Mouse (Mus musculus) spleen, postnatal 10 days (tissue): ENCODE results near the gene Siae.

Experiments
- DNase-seq, 2 experiments: peaks; one replicate each; pipeline ENCODE4 v3.0.0; 2021 to 2022; ENCODE audit warnings: low spot score in 2 of 2

The Siae gene

GRCm38 (mm10) chr9:37554838-37555748 is at the start of gene Siae:
Gene Siae (plus strand): TSS chr9:37555698.
- no peak for DNase-seq

GRCm38 (mm10) chr9:37506023-37506422 is 49.5 kb upstream of the Siae start:
- DNase-seq, result no peak

- DNase-seq, result no peak
Observed at GRCm38 (mm10) chr9:37512097-37512496, 43.4 kb upstream of the Siae start.

- no peak for DNase-seq
Observed at GRCm38 (mm10) chr9:37514456-37514855, 41.0 kb upstream of the Siae start.

GRCm38 (mm10) chr9:37517467-37517866 is 38.0 kb upstream of the Siae start:
- no peak for DNase-seq

- DNase-seq, result no peak
Observed at GRCm38 (mm10) chr9:37518991-37519390, 36.5 kb upstream of the Siae start.

- DNase-seq, result no peak
Observed at GRCm38 (mm10) chr9:37519995-37520394, 35.5 kb upstream of the Siae start.

- no peak for DNase-seq
Observed at GRCm38 (mm10) chr9:37525461-37525860, 30.0 kb upstream of the Siae start.

GRCm38 (mm10) chr9:37526443-37527395 is 28.8 kb upstream of the Siae start:
- no peak for DNase-seq

- peak in 1 of 2 experiments; percentile 50 for DNase-seq
Observed at GRCm38 (mm10) chr9:37527396-37528224, 27.9 kb upstream of the Siae start, which contains the start of gene Esam. Gene Esam (plus strand): TSS chr9:37528078.

- no peak for DNase-seq
Observed at GRCm38 (mm10) chr9:37528225-37528970, 27.1 kb upstream of the Siae start.

GRCm38 (mm10) chr9:37530031-37530887 is 25.2 kb upstream of the Siae start:
- peak in 1 of 2 experiments; percentile 50 for DNase-seq

GRCm38 (mm10) chr9:37530888-37531705 is 24.4 kb upstream of the Siae start:
- no peak for DNase-seq

- no peak for DNase-seq
Observed at GRCm38 (mm10) chr9:37536851-37537250, 18.6 kb upstream of the Siae start.

- DNase-seq, result no peak
Observed at GRCm38 (mm10) chr9:37537658-37538250, 17.7 kb upstream of the Siae start.

- no peak for DNase-seq
Observed at GRCm38 (mm10) chr9:37539170-37540025, 16.1 kb upstream of the Siae start, which contains the start of gene Vsig2. Gene Vsig2 (plus strand): TSS chr9:37539255.

- no peak for DNase-seq
Observed at GRCm38 (mm10) chr9:37540226-37540625, 15.3 kb upstream of the Siae start.
